In the genomic region with DNA sequence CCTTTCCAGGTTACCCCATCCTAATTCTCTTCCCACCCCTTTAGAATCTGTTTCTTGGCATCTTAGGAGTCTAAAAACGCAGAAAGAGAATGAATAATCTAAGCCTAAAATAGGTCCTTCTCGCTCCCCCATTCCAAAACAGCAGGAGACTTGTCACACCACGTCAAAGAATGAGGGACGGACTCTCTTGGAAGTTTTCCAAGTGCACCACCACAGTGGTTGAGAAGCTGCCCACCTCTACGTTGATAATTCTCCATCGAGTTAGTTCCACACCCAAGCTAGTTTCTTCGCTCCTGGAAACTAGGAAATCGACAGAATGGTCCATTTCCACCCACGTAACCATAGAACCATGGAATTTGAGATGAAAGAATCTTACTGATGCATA, we compare ENCODE assay signal across 8 mouse cellular contexts. TPM values are rescaled to one million over a fixed set of nuclear protein-coding genes. Genes with fewer than 3 reads are reported as not detected.
DNase-seq lines count a peak whose midpoint lies in the region; ATAC-seq and TF ChIP-seq lines count a peak whose summit lies in the region.

No protein-coding gene starts in this region.

- H3K27me3 ChIP-seq in embryonic facial prominence, embryonic 10.5 days (replicated peaks; ENCODE audit: low read depth, poor library complexity, severe bottlenecking) = peaks cover 23% of the 10 kb centered on the region
- peaks cover 23% of the 10 kb centered on the region for H3K27me3 ChIP-seq in hindbrain, embryonic 10.5 days (ENCODE audit: insufficient read depth, poor library complexity, severe bottlenecking)
- H3K27me3 ChIP-seq in liver, embryonic 14.5 days (ENCODE audit: control insufficient read depth, insufficient read depth, low read length) = no peaks in the 10 kb centered on the region
- H3K27me3 ChIP-seq in stomach, embryonic 15.5 days (replicated peaks) = no peaks in the 10 kb centered on the region

- peak overlapping the region; percentile 96 for H3K9ac ChIP-seq in liver, embryonic 14.5 days (replicated peaks)
- H3K9ac ChIP-seq in stomach, embryonic 15.5 days = peak overlapping the region; percentile 27; the same call in 1 of the 2 replicates

- no peak for DNase-seq in lung, adult 2 months
- no peak for DNase-seq in lung, postnatal 36 days
- no peak for DNase-seq in embryonic facial prominence, embryonic 10.5 days (ENCODE audit: low spot score)
- DNase-seq in hindbrain, embryonic 10.5 days (ENCODE audit: low spot score) = no peak
- peak in 1 of 3 experiments; percentile 10 for DNase-seq in liver, embryonic 14.5 days (ENCODE audit: low read depth in 3 of 3, low spot score in 3 of 3)
- no peak for DNase-seq in embryo, embryonic 10.5 days (ENCODE audit: low spot score)

- no peak for TF ChIP-seq CTCF in lung, adult 2 months (IDR thresholded peaks at IDR 0.05; ENCODE audit: insufficient read depth, low read length)
- TF ChIP-seq CTCF in liver, embryonic 14.5 days (IDR thresholded peaks at IDR 0.05; ENCODE audit: low read depth) = no peak

- H3K9me3 ChIP-seq in embryonic facial prominence, embryonic 10.5 days = no peaks in the 10 kb centered on the region
- no peaks in the 10 kb centered on the region for H3K9me3 ChIP-seq in hindbrain, embryonic 10.5 days
- H3K9me3 ChIP-seq in liver, embryonic 14.5 days (ENCODE audit: control insufficient read depth, low read length) = no peaks in the 10 kb centered on the region
- no peaks in the 10 kb centered on the region for H3K9me3 ChIP-seq in stomach, embryonic 15.5 days

- H3K4me2 ChIP-seq in liver, embryonic 14.5 days (ENCODE audit: low read depth) = peak overlapping the region; percentile 84
- H3K4me2 ChIP-seq in stomach, embryonic 15.5 days = peak overlapping the region; percentile 71

- H3K27ac ChIP-seq in embryonic facial prominence, embryonic 10.5 days (replicated peaks) = peak overlapping the region; percentile 100
- H3K27ac ChIP-seq in hindbrain, embryonic 10.5 days = peak overlapping the region; percentile 100
- H3K27ac ChIP-seq in liver, embryonic 14.5 days = no peak overlapping the region
- peak overlapping the region; percentile 100 for H3K27ac ChIP-seq in stomach, embryonic 15.5 days

- TF ChIP-seq EP300 in liver, embryonic 14.5 days (IDR thresholded peaks at IDR 0.05; ENCODE audit: low read depth) = no peak

- no peak for ATAC-seq in liver, embryonic 14.5 days (ENCODE audit: insufficient read depth)
- ATAC-seq in stomach, embryonic 15.5 days (ENCODE audit: insufficient read depth, low FRiP score, low read depth) = no peak
- no peak for ATAC-seq in megakaryocyte progenitor cell, adult 5-6 weeks (replicated peaks; ENCODE audit: poor library complexity)

- TF ChIP-seq POLR2A in lung, adult 2 months (IDR thresholded peaks at IDR 0.05; ENCODE audit: borderline replicate concordance, extremely low read depth, low read depth, low read length) = no peak

- peak overlapping the region; percentile 63 for H3K4me3 ChIP-seq in lung, adult 2 months (replicated peaks; ENCODE audit: extremely low read depth, low read depth, low read length)
- H3K4me3 ChIP-seq in embryonic facial prominence, embryonic 10.5 days = peak overlapping the region; percentile 87
- H3K4me3 ChIP-seq in hindbrain, embryonic 10.5 days = peak overlapping the region; percentile 92
- peak overlapping the region; percentile 65 to 87 for H3K4me3 ChIP-seq in liver, embryonic 14.5 days (ENCODE audit: insufficient read depth in 1 of 2, low read depth in 2 of 2, low read length in 2 of 2)
- peak overlapping the region; percentile 97 for H3K4me3 ChIP-seq in stomach, embryonic 15.5 days (replicated peaks)

- no peaks in the 10 kb centered on the region for H3K36me3 ChIP-seq in embryonic facial prominence, embryonic 10.5 days (replicated peaks)
- H3K36me3 ChIP-seq in hindbrain, embryonic 10.5 days = no peaks in the 10 kb centered on the region
- H3K36me3 ChIP-seq in liver, embryonic 14.5 days (replicated peaks; ENCODE audit: control insufficient read depth, insufficient read depth, low read depth) = no peaks in the 10 kb centered on the region
- no peaks in the 10 kb centered on the region for H3K36me3 ChIP-seq in stomach, embryonic 15.5 days

- WGBS in lung, adult 2 months = 14% methylated on average over 9 of the region's 9 CpGs
- WGBS in embryonic facial prominence, embryonic 10.5 days = 14% methylated on average over 9 of the region's 9 CpGs
- 14% methylated on average over 9 of the region's 9 CpGs for WGBS in hindbrain, embryonic 10.5 days
- WGBS in liver, embryonic 14.5 days (ENCODE audit: insufficient replicate concordance) = 11% methylated on average over 9 of the region's 9 CpGs
- WGBS in stomach, embryonic 15.5 days = 10% methylated on average over 9 of the region's 9 CpGs

- peaks cover 11% of the 10 kb centered on the region for H3K4me1 ChIP-seq in lung, adult 2 months (ENCODE audit: control insufficient read depth, insufficient read depth, low read length)
- H3K4me1 ChIP-seq in embryonic facial prominence, embryonic 10.5 days = peaks cover 32% of the 10 kb centered on the region
- H3K4me1 ChIP-seq in hindbrain, embryonic 10.5 days (replicated peaks) = peaks cover 23% of the 10 kb centered on the region
- peaks cover 6 to 11% of the 10 kb centered on the region in 2 experiments for H3K4me1 ChIP-seq in liver, embryonic 14.5 days (replicated peaks; ENCODE audit: control insufficient read depth in 2 of 2, insufficient read depth in 2 of 2, low read length in 1 of 2)
- H3K4me1 ChIP-seq in stomach, embryonic 15.5 days = peaks cover 20% of the 10 kb centered on the region; the same call in 1 of the 2 replicates

RNA-seq across cellular contexts. Expression of a gene that starts 0.5 kb away (rescaled TPM):
- 39.3 and 46.2 TPM in 2 replicates for polyA plus RNA-seq in lung, adult 2 months (2012; rRNA removed)
- polyA plus RNA-seq in embryonic facial prominence, embryonic 10.5 days (2016; fragmentation: Nextera tagmentation; extraction: Ambion mirVana) = 9.5 and 10.6 TPM in 2 replicates
- 7.0 and 8.4 TPM in 2 replicates for polyA plus RNA-seq in hindbrain, embryonic 10.5 days (2016; fragmentation: Nextera tagmentation; extraction: Ambion mirVana)
- 6.0 and 7.0 TPM in 2 replicates for polyA plus RNA-seq in liver, embryonic 14.5 days (2012; rRNA removed)
- 8.2 and 9.1 TPM in 2 replicates for polyA plus RNA-seq in liver, embryonic 14.5 days (2014; fragmentation: Nextera tagmentation; extraction: Ambion mirVana)
- polyA plus RNA-seq in stomach, embryonic 15.5 days (2015; fragmentation: Nextera tagmentation; extraction: Ambion mirVana) = 15.4 and 16.2 TPM in 2 replicates
- 52.1 and 52.7 TPM in 2 replicates for total RNA-seq in megakaryocyte progenitor cell, adult 5-6 weeks (2015)
- total RNA-seq in megakaryocyte progenitor cell, adult 5-6 weeks (2017) = 36.9 and 40.1 TPM in 2 replicates
